Mouse (Mus musculus) ES-E14 (cell line): ENCODE measurements around the gene Susd1. TPM values are rescaled to one million over a fixed set of nuclear protein-coding genes. Genes with fewer than 3 reads are reported as not detected.

Source experiments
- DNase-seq: peaks from one replicate; pipeline ENCODE4 v3.0.0-alpha.2; 2013; ENCODE audit warnings: low read depth, low spot score
- H3K27ac ChIP-seq: 2 replicates; pipeline ENCODE4 v1.5.1; 2012; ENCODE audit warnings: low read depth, mild to moderate bottlenecking, low read length, moderate library complexity, mixed read lengths; ENCODE audit not compliant: poor library complexity, insufficient read depth, severe bottlenecking
- H3K36me3 ChIP-seq: 2 replicates; pipeline ENCODE4 v1.6.1; 2012; ENCODE audit warnings: mild to moderate bottlenecking, low read length, moderate library complexity, mixed read lengths; ENCODE audit not compliant: control insufficient read depth, poor library complexity, insufficient read depth, severe bottlenecking
- H3K4me1 ChIP-seq, 2 experiments: fragments of 150-350 bp in 1 of 2; sonication (generic) in 1 of 2; 2 replicates each; pipeline ENCODE4 v1.6.1; 2012; ENCODE audit warnings: low read length in 2 of 2, mild to moderate bottlenecking in 1 of 2, mixed read lengths in 1 of 2; ENCODE audit not compliant: control insufficient read depth in 2 of 2, insufficient read depth in 2 of 2, poor library complexity in 1 of 2
- H3K4me3 ChIP-seq, 2 experiments: fragments of 150-350 bp in 1 of 2; sonication (generic) in 1 of 2; 2 replicates each; pipeline ENCODE4 v1.5.1; 2012; ENCODE audit warnings: low read length in 2 of 2, low read depth in 1 of 2, mild to moderate bottlenecking in 1 of 2, mixed read lengths in 1 of 2; ENCODE audit not compliant: insufficient read depth in 1 of 2, poor library complexity in 1 of 2, severe bottlenecking in 1 of 2
- H3K9ac ChIP-seq: 2 replicates; pipeline ENCODE4 v1.6.1; 2012; ENCODE audit warnings: low read depth, mild to moderate bottlenecking, low read length, mixed read lengths; ENCODE audit not compliant: poor library complexity, insufficient read depth, severe bottlenecking
- H3K9me3 ChIP-seq: fragments of 150-350 bp; sonication (generic); 2 replicates; pipeline ENCODE4 v1.6.1; 2012; ENCODE audit warnings: low read depth, mild to moderate bottlenecking, low read length; ENCODE audit not compliant: control insufficient read depth, insufficient read depth
- CHD2 ChIP-seq: IDR thresholded peaks from 2 replicates; pipeline ENCODE4 v1.6.1; 2014; ENCODE audit warnings: mild to moderate bottlenecking, low read depth, low read length, inconsistent platforms
- HCFC1 ChIP-seq: IDR thresholded peaks from 2 replicates; pipeline ENCODE4 v1.6.1; 2012; ENCODE audit warnings: low read length, inconsistent platforms, borderline replicate concordance; ENCODE audit not compliant: insufficient read depth
- MAFK ChIP-seq: IDR thresholded peaks from 2 replicates; pipeline ENCODE4 v1.6.1; 2014; ENCODE audit warnings: mild to moderate bottlenecking, low read depth, low read length, inconsistent platforms; ENCODE audit not compliant: insufficient read depth
- ZC3H11A ChIP-seq: IDR thresholded peaks from 2 replicates; pipeline ENCODE4 v1.6.1; 2012; ENCODE audit warnings: low read depth, mild to moderate bottlenecking, inconsistent platforms, low read length, borderline replicate concordance
- ZNF384 ChIP-seq: IDR thresholded peaks from 2 replicates; pipeline ENCODE4 v1.6.1; 2012; ENCODE audit warnings: low read depth, low read length, inconsistent platforms
- in situ Hi-C, 2 experiments: fragments of 600-800 bp; cut with MboI; formaldehyde crosslinking; loops; one replicate each; pipeline ENCODE4 v1.15.1; 2025; ENCODE audit warnings: low sequenced_read_pairs in 2 of 2, inconsistent platforms in 1 of 2; ENCODE audit not compliant: unreplicated experiment in 2 of 2
- total RNA-seq: library from RNA; depleted of rRNA; stranded (reverse); fragments of 300-350 nt; gene quantifications from 2 replicates; pipeline ENCODE4 v1.2.3, GENCODE M21; 2012

Susd1 gene
- total RNA-seq, 1 experiment = 7.7 TPM

DNA sequence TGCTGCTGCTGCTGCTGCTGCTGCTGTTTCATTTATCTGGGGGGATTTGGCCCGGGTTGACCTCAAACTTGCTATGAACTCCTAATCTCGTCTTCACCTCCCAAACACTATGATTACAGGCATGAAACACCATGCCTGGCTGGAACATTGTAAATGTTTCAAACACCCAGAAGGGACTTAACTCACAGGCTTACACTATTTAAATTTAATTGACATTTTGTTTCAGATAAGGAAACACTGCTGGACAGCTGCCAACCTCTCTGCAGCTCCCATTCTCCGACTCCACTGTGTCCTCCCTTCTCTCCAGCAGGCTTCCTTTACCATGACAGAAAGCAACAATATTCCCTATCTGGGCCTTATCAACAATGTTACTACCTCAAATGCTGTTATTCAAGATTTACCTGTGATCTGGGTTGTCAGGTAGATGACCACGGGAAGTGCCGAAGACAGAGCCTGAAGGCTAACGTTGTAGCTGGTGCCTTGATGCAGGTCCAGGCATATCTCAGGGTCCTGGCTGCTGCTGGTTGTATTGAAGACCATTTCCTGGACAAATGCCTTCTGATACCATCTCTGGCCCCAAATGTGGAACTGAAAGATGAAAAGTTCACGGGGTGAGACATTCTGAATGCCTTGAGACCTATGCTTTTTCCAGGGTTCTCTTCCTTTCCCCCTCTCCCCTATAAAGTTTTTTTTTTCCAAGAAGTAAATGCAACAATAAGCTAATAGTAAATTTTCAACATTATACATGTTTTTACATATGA, 88.8 kb downstream of the Susd1 start:
- no peak for TF ChIP-seq HCFC1
- no peak for TF ChIP-seq CHD2
- no peak for TF ChIP-seq MAFK
- no peak for TF ChIP-seq ZC3H11A
- TF ChIP-seq ZNF384 = no peak
- Histone ChIP-seq H3K9ac (no peak overlapping the region), H3K4me3 (no peak overlapping the region), H3K36me3 (no peaks in the 10 kb centered on the region), H3K4me1 (no peaks in the 10 kb centered on the region), H3K27ac (no peak overlapping the region), H3K9me3 (no peaks in the 10 kb centered on the region)
- no peak for DNase-seq
- in situ Hi-C loops = loop anchor here in 1 of 2 experiments (25.0 kb wide), 2 partner anchors 213 to 262 kb away; no protein-coding TSS in a partner anchor

- H3K27ac ChIP-seq = no peak overlapping the region
- H3K4me3 ChIP-seq = no peak overlapping the region
- TF ChIP-seq CHD2 (no peak), ZC3H11A (peak; percentile 80; the same call in 1 of the 2 replicates), HCFC1 (no peak), MAFK (no peak), ZNF384 (no peak)
- H3K9ac ChIP-seq = no peak overlapping the region
- H3K36me3 ChIP-seq = no peaks in the 10 kb centered on the region
- in situ Hi-C loops = loop anchor here in 1 of 2 experiments (25.0 kb wide), 1 partner anchor 253 kb away; no protein-coding TSS in a partner anchor
- no peaks in the 10 kb centered on the region for H3K9me3 ChIP-seq
- no peaks in the 10 kb centered on the region for H3K4me1 ChIP-seq
- peak; percentile 71 for DNase-seq
These were observed 97.7 kb downstream of the Susd1 start for GRCm38 (mm10) chr4:59340714-59341113.

DNA sequence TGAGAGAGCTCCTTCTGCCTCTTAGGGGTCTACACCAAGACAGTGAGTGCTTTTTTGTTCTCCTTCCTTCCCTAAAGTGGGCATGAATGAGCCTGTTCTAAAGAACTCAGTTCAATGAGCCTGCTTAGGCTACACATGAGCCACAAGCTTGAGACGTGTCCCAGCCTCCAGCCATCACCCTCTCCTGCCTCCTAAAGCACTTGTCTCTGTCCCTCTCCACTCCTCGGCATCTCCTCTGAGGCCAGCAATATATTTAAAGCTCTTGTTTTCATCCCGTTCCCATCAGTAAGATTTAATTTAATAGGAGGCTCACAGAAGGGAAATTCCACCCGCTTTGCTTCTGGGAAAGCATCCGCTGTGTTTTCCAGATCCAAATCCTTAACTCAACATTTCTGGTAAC, 98.4 kb downstream of the Susd1 start:
- H3K9ac ChIP-seq = no peak overlapping the region
- no peak overlapping the region for H3K4me3 ChIP-seq
- H3K4me1 ChIP-seq = no peaks in the 10 kb centered on the region
- TF ChIP-seq ZNF384 (no peak), HCFC1 (no peak), CHD2 (no peak), MAFK (no peak), ZC3H11A (no peak)
- no peak overlapping the region for H3K27ac ChIP-seq
- H3K9me3 ChIP-seq = no peaks in the 10 kb centered on the region
- H3K36me3 ChIP-seq = no peaks in the 10 kb centered on the region
- in situ Hi-C loops = loop anchor here in 1 of 2 experiments (25.0 kb wide), 1 partner anchor 253 kb away; no protein-coding TSS in a partner anchor
- DNase-seq = no peak

DNA sequence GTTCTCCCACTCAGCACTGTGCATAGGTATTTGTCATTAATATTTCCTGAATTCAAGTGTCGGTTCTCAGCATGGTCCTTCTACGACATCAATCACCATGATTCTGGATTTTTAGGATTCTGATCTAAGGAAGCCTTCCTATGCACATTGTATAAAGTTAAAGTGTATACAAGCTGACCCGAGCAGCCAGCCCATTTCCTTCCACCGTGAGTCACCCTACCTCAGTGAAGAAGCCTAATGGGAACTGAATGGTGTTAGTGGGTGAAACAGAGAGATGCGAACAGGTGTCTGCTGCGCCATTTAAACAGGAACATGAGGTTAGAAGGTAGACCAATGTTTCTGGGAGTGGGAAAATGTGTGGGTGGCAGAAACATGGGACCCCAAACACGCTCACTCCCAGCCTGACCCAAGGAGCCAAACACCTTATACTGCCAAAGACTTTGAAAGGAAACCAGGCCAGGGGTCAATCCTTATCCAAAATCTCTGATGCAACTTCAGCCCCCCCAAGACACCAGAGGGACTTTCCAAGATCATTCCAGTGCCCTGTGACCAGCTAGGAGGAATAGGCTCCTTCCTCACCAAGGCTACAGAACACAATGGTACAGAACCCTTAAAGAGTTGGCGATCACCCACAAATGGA, 99.4 kb downstream of the Susd1 start:
- Histone ChIP-seq H3K9me3 (no peaks in the 10 kb centered on the region), H3K27ac (no peak overlapping the region), H3K36me3 (no peaks in the 10 kb centered on the region), H3K4me1 (no peaks in the 10 kb centered on the region), H3K4me3 (no peak overlapping the region), H3K9ac (no peak overlapping the region)
- in situ Hi-C loops = loop anchor here (10.0 to 25.0 kb wide), 2 partner anchors 244 to 252 kb away; no protein-coding TSS in a partner anchor
- DNase-seq = no peak
- no peak for TF ChIP-seq CHD2
- no peak for TF ChIP-seq MAFK
